Mouse (Mus musculus) erythroblast, adult 5-6 weeks (primary cell): Measurements from ENCODE around the gene Zmynd15. TPM values are rescaled to one million over a fixed set of nuclear protein-coding genes. Genes with fewer than 3 reads are reported as not detected.
A peak's percentile ranks its signal among the peaks of the same experiment; 100 is the strongest.

Source experiments
- ATAC-seq: replicated peaks from 2 replicates; pipeline ENCODE4 v1.8.0; 2016; ENCODE audit warnings: moderate number of reproducible peaks, mild to moderate bottlenecking, moderate TSS enrichment, inconsistent platforms; ENCODE audit not compliant: poor library complexity, low FRiP score, severe bottlenecking
- total RNA-seq, 2 experiments: library from RNA; stranded (forward) in 1 of 2; stranded (reverse) in 1 of 2; fragments of 150-400 nt in 1 of 2; fragments of 200-764, 138-1000 nt in 1 of 2; gene quantifications; 2 replicates each; pipeline versions ENCODE4 v1.2.3 to v1.2.4; 2015 to 2017; ENCODE audit warnings: low replicate concordance in 2 of 2

Zmynd15 gene
- total RNA-seq, 2 experiments from 2014 or later: not detected

- ATAC-seq: 0 out of 2 replicates have a peak, but pooled peaks have one; percentile 35
Observed at GRCm38 (mm10) chr11:70499566-70500475, 40.6 kb downstream of the Zmynd15 start.

- ATAC-seq: no peak
Observed at GRCm38 (mm10) chr11:70500476-70500812, 41.2 kb downstream of the Zmynd15 start.

GRCm38 (mm10) chr11:70502018-70502417 lies 42.8 kb downstream of the Zmynd15 start:
- ATAC-seq: no peak

- ATAC-seq: no peak
Observed at GRCm38 (mm10) chr11:70504970-70505369, 45.7 kb downstream of the Zmynd15 start, which contains the start of gene Tm4sf5. Tm4sf5 (plus strand) TSS chr11:70505244.

- ATAC-seq: no peak
Observed at GRCm38 (mm10) chr11:70506385-70506784, 47.2 kb downstream of the Zmynd15 start.

- ATAC-seq: no peak
Observed at GRCm38 (mm10) chr11:70506962-70507515, 47.8 kb downstream of the Zmynd15 start.

GRCm38 (mm10) chr11:70509753-70510564 lies 50.7 kb downstream of the Zmynd15 start:
- no peak for ATAC-seq

- ATAC-seq: no peak
Observed at GRCm38 (mm10) chr11:70511242-70511641, 52.0 kb downstream of the Zmynd15 start.

- no peak for ATAC-seq
Observed at GRCm38 (mm10) chr11:70511825-70512224, 52.6 kb downstream of the Zmynd15 start.

GRCm38 (mm10) chr11:70512709-70513342 lies 53.6 kb downstream of the Zmynd15 start:
- no peak for ATAC-seq

- ATAC-seq: no peak
Observed at GRCm38 (mm10) chr11:70513520-70513919, 54.3 kb downstream of the Zmynd15 start.

- no peak for ATAC-seq
Observed at GRCm38 (mm10) chr11:70514288-70514687, 55.1 kb downstream of the Zmynd15 start, which contains the start of gene Vmo1. Vmo1 (minus strand) TSS chr11:70514616.

Other genes starting within 250 kb of the Zmynd15 start
Only the 30 nearest of the 31 such genes appear.
- gene Slc16a13, start 238.4 kb upstream of the Zmynd15 start, total RNA-seq (2015; ENCODE audit: low replicate concordance): 2.5 and 8.1 TPM in 2 replicates
- gene Slc16a13, start 238.4 kb upstream of the Zmynd15 start, total RNA-seq (2017; ENCODE audit: low replicate concordance): 5.1 and 8.2 TPM in 2 replicates
- not detected in 2 replicates for gene Bcl6b, start 229.6 kb upstream of the Zmynd15 start, total RNA-seq (2015; ENCODE audit: low replicate concordance)
- gene Bcl6b, start 229.6 kb upstream of the Zmynd15 start, total RNA-seq (2017; ENCODE audit: low replicate concordance): 0.56 and 0.68 TPM in 2 replicates
- gene 0610010K14Rik, start 221.5 kb upstream of the Zmynd15 start, total RNA-seq (2015; ENCODE audit: low replicate concordance): 16.5 and 20.3 TPM in 2 replicates
- gene 0610010K14Rik, start 221.5 kb upstream of the Zmynd15 start, total RNA-seq (2017; ENCODE audit: low replicate concordance): 3.8 and 7.8 TPM in 2 replicates
- 2.3 TPM in 1 of 2 replicates, not detected in the other for gene Gm21988, start 219.6 kb upstream of the Zmynd15 start, total RNA-seq (2015; ENCODE audit: low replicate concordance)
- not detected in 2 replicates for gene Gm21988, start 219.6 kb upstream of the Zmynd15 start, total RNA-seq (2017; ENCODE audit: low replicate concordance)
- gene Rnasek, start 219.6 kb upstream of the Zmynd15 start, total RNA-seq (2015; ENCODE audit: low replicate concordance): 76.9 and 79.4 TPM in 2 replicates
- gene Rnasek, start 219.6 kb upstream of the Zmynd15 start, total RNA-seq (2017; ENCODE audit: low replicate concordance): 16.2 and 19.5 TPM in 2 replicates
- 2.3 TPM in 1 of 2 replicates, not detected in the other for gene Alox12, start 204.1 kb upstream of the Zmynd15 start, total RNA-seq (2015; ENCODE audit: low replicate concordance)
- gene Alox12, start 204.1 kb upstream of the Zmynd15 start, total RNA-seq (2017; ENCODE audit: low replicate concordance): 0.28 TPM in 1 of 2 replicates, not detected in the other
- 0.96 and 2.5 TPM in 2 replicates for gene Alox12e, start 136.8 kb upstream of the Zmynd15 start, total RNA-seq (2015; ENCODE audit: low replicate concordance)
- 0.42 TPM in 1 of 2 replicates, not detected in the other for gene Alox12e, start 136.8 kb upstream of the Zmynd15 start, total RNA-seq (2017; ENCODE audit: low replicate concordance)
- gene Alox15, start 107.4 kb upstream of the Zmynd15 start, total RNA-seq (2015; ENCODE audit: low replicate concordance): 14.4 and 37.1 TPM in 2 replicates
- gene Alox15, start 107.4 kb upstream of the Zmynd15 start, total RNA-seq (2017; ENCODE audit: low replicate concordance): 5.7 and 26.6 TPM in 2 replicates
- gene Pelp1, start 49.4 kb upstream of the Zmynd15 start, total RNA-seq (2015; ENCODE audit: low replicate concordance): 1.7 and 9.4 TPM in 2 replicates
- gene Pelp1, start 49.4 kb upstream of the Zmynd15 start, total RNA-seq (2017; ENCODE audit: low replicate concordance): 1.1 and 3.6 TPM in 2 replicates
- gene Arrb2, start 26.8 kb upstream of the Zmynd15 start, total RNA-seq (2015; ENCODE audit: low replicate concordance): 37.4 and 64.9 TPM in 2 replicates
- 37.1 and 38.1 TPM in 2 replicates for gene Arrb2, start 26.8 kb upstream of the Zmynd15 start, total RNA-seq (2017; ENCODE audit: low replicate concordance)
- gene Med11, start 7.5 kb upstream of the Zmynd15 start, total RNA-seq (2015; ENCODE audit: low replicate concordance): 11.5 and 20.5 TPM in 2 replicates
- gene Med11, start 7.5 kb upstream of the Zmynd15 start, total RNA-seq (2017; ENCODE audit: low replicate concordance): 5.4 and 6.2 TPM in 2 replicates
- gene Cxcl16, start 551 bp downstream of the Zmynd15 start, total RNA-seq (2015; ENCODE audit: low replicate concordance): not detected in 2 replicates
- gene Cxcl16, start 551 bp downstream of the Zmynd15 start, total RNA-seq (2017; ENCODE audit: low replicate concordance): not detected in 2 replicates
- not detected in 2 replicates for gene Tm4sf5, start 45.8 kb downstream of the Zmynd15 start, total RNA-seq (2015; ENCODE audit: low replicate concordance)
- not detected in 2 replicates for gene Tm4sf5, start 45.8 kb downstream of the Zmynd15 start, total RNA-seq (2017; ENCODE audit: low replicate concordance)
- not detected in 2 replicates for gene Vmo1, start 55.2 kb downstream of the Zmynd15 start, total RNA-seq (2015; ENCODE audit: low replicate concordance)
- not detected in 2 replicates for gene Vmo1, start 55.2 kb downstream of the Zmynd15 start, total RNA-seq (2017; ENCODE audit: low replicate concordance)
- not detected in 2 replicates for gene Gltpd2, start 59.8 kb downstream of the Zmynd15 start, total RNA-seq (2015; ENCODE audit: low replicate concordance)
- gene Gltpd2, start 59.8 kb downstream of the Zmynd15 start, total RNA-seq (2017; ENCODE audit: low replicate concordance): not detected in 2 replicates
- 33.4 and 43.5 TPM in 2 replicates for gene Psmb6, start 65.9 kb downstream of the Zmynd15 start, total RNA-seq (2015; ENCODE audit: low replicate concordance)
- 55.5 and 62.5 TPM in 2 replicates for gene Psmb6, start 65.9 kb downstream of the Zmynd15 start, total RNA-seq (2017; ENCODE audit: low replicate concordance)
- not detected in 2 replicates for gene Gm40193, start 73.5 kb downstream of the Zmynd15 start, total RNA-seq (2015; ENCODE audit: low replicate concordance)
- not detected in 2 replicates for gene Gm40193, start 73.5 kb downstream of the Zmynd15 start, total RNA-seq (2017; ENCODE audit: low replicate concordance)
- gene Pld2, start 80.6 kb downstream of the Zmynd15 start, total RNA-seq (2015; ENCODE audit: low replicate concordance): 0.42 TPM in 1 of 2 replicates, not detected in the other
- not detected in 2 replicates for gene Pld2, start 80.6 kb downstream of the Zmynd15 start, total RNA-seq (2017; ENCODE audit: low replicate concordance)
- gene Mink1, start 103.4 kb downstream of the Zmynd15 start, total RNA-seq (2015; ENCODE audit: low replicate concordance): 3.6 and 6.0 TPM in 2 replicates
- 0.98 and 1.3 TPM in 2 replicates for gene Mink1, start 103.4 kb downstream of the Zmynd15 start, total RNA-seq (2017; ENCODE audit: low replicate concordance)
- gene 4930544D05Rik, start 156.4 kb downstream of the Zmynd15 start, total RNA-seq (2015; ENCODE audit: low replicate concordance): not detected in 2 replicates
- not detected in 2 replicates for gene 4930544D05Rik, start 156.4 kb downstream of the Zmynd15 start, total RNA-seq (2017; ENCODE audit: low replicate concordance)
- not detected in 2 replicates for gene Chrne, start 159.8 kb downstream of the Zmynd15 start, total RNA-seq (2015; ENCODE audit: low replicate concordance)
- not detected in 2 replicates for gene Chrne, start 159.8 kb downstream of the Zmynd15 start, total RNA-seq (2017; ENCODE audit: low replicate concordance)
- 0.84 TPM in 1 of 2 replicates, not detected in the other for gene Gp1ba, start 179.7 kb downstream of the Zmynd15 start, total RNA-seq (2015; ENCODE audit: low replicate concordance)
- gene Gp1ba, start 179.7 kb downstream of the Zmynd15 start, total RNA-seq (2017; ENCODE audit: low replicate concordance): 0.42 TPM in 1 of 2 replicates, not detected in the other
- 146 and 222 TPM in 2 replicates for gene Rnf167, start 187.8 kb downstream of the Zmynd15 start, total RNA-seq (2015; ENCODE audit: low replicate concordance)
- 217 and 308 TPM in 2 replicates for gene Rnf167, start 187.8 kb downstream of the Zmynd15 start, total RNA-seq (2017; ENCODE audit: low replicate concordance)
- 17.1 and 20.1 TPM in 2 replicates for gene Slc25a11, start 188.0 kb downstream of the Zmynd15 start, total RNA-seq (2015; ENCODE audit: low replicate concordance)
- gene Slc25a11, start 188.0 kb downstream of the Zmynd15 start, total RNA-seq (2017; ENCODE audit: low replicate concordance): 16.2 and 16.6 TPM in 2 replicates
- gene Pfn1, start 195.2 kb downstream of the Zmynd15 start, total RNA-seq (2015; ENCODE audit: low replicate concordance): 414 and 492 TPM in 2 replicates
- gene Pfn1, start 195.2 kb downstream of the Zmynd15 start, total RNA-seq (2017; ENCODE audit: low replicate concordance): 125 and 193 TPM in 2 replicates
- gene Eno3, start 197.8 kb downstream of the Zmynd15 start, total RNA-seq (2015; ENCODE audit: low replicate concordance): 1.5 and 2.9 TPM in 2 replicates
- 3.3 and 6.0 TPM in 2 replicates for gene Eno3, start 197.8 kb downstream of the Zmynd15 start, total RNA-seq (2017; ENCODE audit: low replicate concordance)
- gene Spag7, start 210.0 kb downstream of the Zmynd15 start, total RNA-seq (2015; ENCODE audit: low replicate concordance): 10.6 and 31.3 TPM in 2 replicates
- 21.4 and 25.6 TPM in 2 replicates for gene Spag7, start 210.0 kb downstream of the Zmynd15 start, total RNA-seq (2017; ENCODE audit: low replicate concordance)
- gene Camta2, start 228.7 kb downstream of the Zmynd15 start, total RNA-seq (2015; ENCODE audit: low replicate concordance): 2.9 and 5.4 TPM in 2 replicates
- gene Camta2, start 228.7 kb downstream of the Zmynd15 start, total RNA-seq (2017; ENCODE audit: low replicate concordance): 0.77 and 1.5 TPM in 2 replicates
- gene Inca1, start 240.7 kb downstream of the Zmynd15 start, total RNA-seq (2015; ENCODE audit: low replicate concordance): not detected in 2 replicates
- not detected in 2 replicates for gene Inca1, start 240.7 kb downstream of the Zmynd15 start, total RNA-seq (2017; ENCODE audit: low replicate concordance)
- gene Kif1c, start 241.1 kb downstream of the Zmynd15 start, total RNA-seq (2015; ENCODE audit: low replicate concordance): 0.58 and 1.3 TPM in 2 replicates
- 2.4 and 2.8 TPM in 2 replicates for gene Kif1c, start 241.1 kb downstream of the Zmynd15 start, total RNA-seq (2017; ENCODE audit: low replicate concordance)